Mouse (Mus musculus) MEL (cell line): ENCODE measurements around the gene Pik3c2b. TPM values are rescaled to one million over a fixed set of nuclear protein-coding genes. Genes with fewer than 3 reads are reported as not detected.
A peak's percentile ranks its signal among the peaks of the same experiment; 100 is the strongest.

Experiments
- DNase-seq: peaks from one replicate; pipeline ENCODE4 v3.0.0; 2011; ENCODE audit warnings: low read depth, low spot score
- H3K27ac ChIP-seq: 2 replicates; pipeline ENCODE4 v1.5.1; 2012; ENCODE audit warnings: low read depth, mild to moderate bottlenecking, control low read depth, low read length, moderate library complexity; ENCODE audit not compliant: control insufficient read depth
- H3K27me3 ChIP-seq, 2 experiments: fragments of 150-350 bp in 1 of 2; sonication (generic) in 1 of 2; 2 replicates each; pipeline ENCODE4 v1.6.1; 2012; ENCODE audit warnings: low read length in 2 of 2, mild to moderate bottlenecking in 2 of 2, improper control_type of control experiment in 1 of 2, moderate library complexity in 1 of 2; ENCODE audit not compliant: insufficient read depth in 2 of 2, control insufficient read depth in 1 of 2
- H3K36me3 ChIP-seq, 2 experiments: 2 replicates each; pipeline ENCODE4 v1.6.1; 2012 to 2014; ENCODE audit warnings: low read length in 2 of 2, improper control_type of control experiment in 1 of 2, inconsistent platforms in 1 of 2, mild to moderate bottlenecking in 1 of 2; ENCODE audit not compliant: insufficient read depth in 2 of 2, control insufficient read depth in 1 of 2
- H3K4me1 ChIP-seq, 2 experiments: fragments of 150-350 bp in 1 of 2; sonication (generic) in 1 of 2; 2 replicates each; pipeline ENCODE4 v1.6.1; 2012; ENCODE audit warnings: low read length in 2 of 2, improper control_type of control experiment in 1 of 2, mild to moderate bottlenecking in 1 of 2; ENCODE audit not compliant: insufficient read depth in 2 of 2, control insufficient read depth in 1 of 2
- H3K4me3 ChIP-seq, 2 experiments: fragments of 150-350 bp in 1 of 2; sonication (generic) in 1 of 2; 2 replicates each; pipeline ENCODE4 v1.5.1; 2012; ENCODE audit warnings: low read depth in 2 of 2, low read length in 2 of 2, mild to moderate bottlenecking in 2 of 2, moderate library complexity in 2 of 2, control low read depth in 1 of 2, improper control_type of control experiment in 1 of 2; ENCODE audit not compliant: control insufficient read depth in 1 of 2, insufficient read depth in 1 of 2
- H3K79me2 ChIP-seq: 2 replicates; pipeline ENCODE4 v1.6.1; 2012; ENCODE audit warnings: mild to moderate bottlenecking, low read length, moderate library complexity; ENCODE audit not compliant: control insufficient read depth, poor library complexity, insufficient read depth
- H3K9ac ChIP-seq: 2 replicates; pipeline ENCODE4 v1.6.1; 2012; ENCODE audit warnings: low read depth, mild to moderate bottlenecking, control low read depth, low read length, moderate library complexity; ENCODE audit not compliant: control insufficient read depth, poor library complexity, severe bottlenecking
- H3K9me3 ChIP-seq: fragments of 150-350 bp; sonication (generic); replicated peaks from 2 replicates; pipeline ENCODE4 v1.6.1; 2012; ENCODE audit warnings: mild to moderate bottlenecking, low read length, improper control_type of control experiment, moderate library complexity; ENCODE audit not compliant: insufficient read depth
- CHD1 ChIP-seq: IDR thresholded peaks from 2 replicates; pipeline ENCODE4 v1.6.1; 2012; ENCODE audit warnings: low read depth, mild to moderate bottlenecking, inconsistent platforms, low read length, improper control_type of control experiment
- CHD2 ChIP-seq: IDR thresholded peaks from 2 replicates; pipeline ENCODE4 v1.6.1; 2011; ENCODE audit warnings: low read length, improper control_type of control experiment
- CTCF ChIP-seq, 3 experiments: IDR thresholded peaks in 2 of 3; conservative IDR thresholded peaks in 1 of 3; 2 replicates each; pipeline ENCODE4 v1.5.1; 2011 to 2012; ENCODE audit warnings: low read length in 3 of 3, low read depth in 2 of 3, mild to moderate bottlenecking in 2 of 3, improper control_type of control experiment in 1 of 3, inconsistent platforms in 1 of 3, mixed read lengths in 1 of 3, moderate library complexity in 1 of 3; ENCODE audit not compliant: control insufficient read depth in 1 of 3, insufficient read depth in 1 of 3, poor library complexity in 1 of 3, severe bottlenecking in 1 of 3
- ELF1 ChIP-seq: IDR thresholded peaks from 2 replicates; pipeline ENCODE4 v1.6.1; 2014; ENCODE audit warnings: low read depth, mild to moderate bottlenecking, inconsistent platforms, low read length, improper control_type of control experiment, moderate library complexity
- ETS1 ChIP-seq: IDR thresholded peaks from 2 replicates; pipeline ENCODE4 v1.6.1; 2012; ENCODE audit warnings: low read depth, mild to moderate bottlenecking, inconsistent platforms, low read length, improper control_type of control experiment, moderate library complexity
- GABPA ChIP-seq: IDR thresholded peaks from 2 replicates; pipeline ENCODE4 v1.6.1; 2012; ENCODE audit warnings: low read depth, mild to moderate bottlenecking, inconsistent platforms, low read length, improper control_type of control experiment, moderate library complexity
- GATA1 ChIP-seq: IDR thresholded peaks from 2 replicates; pipeline ENCODE4 v1.6.1; 2011; ENCODE audit warnings: low read depth, low read length, improper control_type of control experiment
- HCFC1 ChIP-seq: IDR thresholded peaks from 2 replicates; pipeline ENCODE4 v1.6.1; 2012; ENCODE audit warnings: low read depth, mild to moderate bottlenecking, inconsistent platforms, low read length, improper control_type of control experiment, moderate library complexity
- JUND ChIP-seq: IDR thresholded peaks from 2 replicates; pipeline ENCODE4 v1.6.1; 2011; ENCODE audit warnings: low read depth, mild to moderate bottlenecking, improper control_type of control experiment, low read length
- MXI1 ChIP-seq: IDR thresholded peaks from 2 replicates; pipeline ENCODE4 v1.6.1; 2011; ENCODE audit warnings: mild to moderate bottlenecking, low read depth, low read length, improper control_type of control experiment
- MYB ChIP-seq: IDR thresholded peaks from 2 replicates; pipeline ENCODE4 v1.6.1; 2011; ENCODE audit warnings: mild to moderate bottlenecking, low read depth, low read length, improper control_type of control experiment
- MYC ChIP-seq: IDR thresholded peaks from 2 replicates; pipeline ENCODE4 v1.6.1; 2011; ENCODE audit warnings: low read depth, mild to moderate bottlenecking, low read length, improper control_type of control experiment, moderate library complexity
- NRF1 ChIP-seq: IDR thresholded peaks from 2 replicates; pipeline ENCODE4 v1.6.1; 2014; ENCODE audit warnings: low read depth, mild to moderate bottlenecking, inconsistent platforms, low read length, improper control_type of control experiment, moderate library complexity; ENCODE audit not compliant: poor library complexity, insufficient read depth, severe bottlenecking
- POLR2A ChIP-seq, 2 experiments: IDR thresholded peaks; 2 replicates each; pipeline ENCODE4 v1.6.1; 2011 to 2012; ENCODE audit warnings: low read length in 2 of 2, mild to moderate bottlenecking in 2 of 2, control low read depth in 1 of 2, improper control_type of control experiment in 1 of 2, low read depth in 1 of 2, moderate library complexity in 1 of 2; ENCODE audit not compliant: control insufficient read depth in 1 of 2, insufficient read depth in 1 of 2, poor library complexity in 1 of 2
- POLR2AphosphoS2 ChIP-seq: IDR thresholded peaks from 2 replicates; pipeline ENCODE4 v1.6.1; 2011; ENCODE audit warnings: low read length, improper control_type of control experiment
- RAD21 ChIP-seq: IDR thresholded peaks from 2 replicates; pipeline ENCODE4 v1.6.1; 2011; ENCODE audit warnings: mild to moderate bottlenecking, low read depth, low read length, improper control_type of control experiment
- SIN3A ChIP-seq: IDR thresholded peaks from 2 replicates; pipeline ENCODE4 v1.6.1; 2012; ENCODE audit warnings: low read length, improper control_type of control experiment, inconsistent platforms
- TBP ChIP-seq: IDR thresholded peaks from 2 replicates; pipeline ENCODE4 v1.8.0; 2011; ENCODE audit warnings: low read depth, low read length, improper control_type of control experiment
- TCF12 ChIP-seq: IDR thresholded peaks from 2 replicates; pipeline ENCODE4 v1.6.1; 2014; ENCODE audit warnings: low read depth, mild to moderate bottlenecking, inconsistent platforms, low read length, improper control_type of control experiment, moderate library complexity
- USF1 ChIP-seq: IDR thresholded peaks from 2 replicates; pipeline ENCODE4 v1.6.1; 2014; ENCODE audit warnings: low read depth, mild to moderate bottlenecking, inconsistent platforms, low read length, improper control_type of control experiment, moderate library complexity
- USF2 ChIP-seq, 2 experiments: IDR thresholded peaks; 2 replicates each; pipeline ENCODE4 v1.6.1; 2011 to 2012; ENCODE audit warnings: improper control_type of control experiment in 2 of 2, low read length in 2 of 2, borderline replicate concordance in 1 of 2, inconsistent platforms in 1 of 2, low read depth in 1 of 2, mild to moderate bottlenecking in 1 of 2; ENCODE audit not compliant: insufficient read depth in 1 of 2
- ZC3H11A ChIP-seq: IDR thresholded peaks from 2 replicates; pipeline ENCODE4 v1.6.1; 2012; ENCODE audit warnings: low read depth, mild to moderate bottlenecking, inconsistent platforms, low read length, improper control_type of control experiment
- ZKSCAN1 ChIP-seq: IDR thresholded peaks from 2 replicates; pipeline ENCODE4 v1.6.1; 2012; ENCODE audit warnings: low read depth, mild to moderate bottlenecking, inconsistent platforms, low read length, improper control_type of control experiment, moderate library complexity
- ZNF384 ChIP-seq: IDR thresholded peaks from 2 replicates; pipeline ENCODE4 v1.6.1; 2012; ENCODE audit warnings: low read depth, mild to moderate bottlenecking, inconsistent platforms, low read length, improper control_type of control experiment
- polyA plus RNA-seq, 2 experiments: library from polyadenylated mRNA; stranded (reverse) in 1 of 2; unstranded in 1 of 2; fragments of >175 nt in 1 of 2; fragments of >200 nt in 1 of 2; gene quantifications; 2 replicates each; pipeline versions ENCODE4 v1.2.1 to v1.2.4; 2012; ENCODE audit warnings: low replicate concordance in 2 of 2, low read depth in 1 of 2; ENCODE audit not compliant: insufficient read length in 2 of 2, insufficient read depth in 1 of 2, missing spikeins in 1 of 2
- total RNA-seq: library from RNA; depleted of rRNA; stranded (reverse); fragments of 300-350 nt; gene quantifications from 2 replicates; pipeline ENCODE4 v1.2.3, GENCODE M21; 2012

Gene Pik3c2b
- total and polyA plus RNA-seq, 3 experiments: 2.9 to 3.2 TPM; not detected in 1

DNA sequence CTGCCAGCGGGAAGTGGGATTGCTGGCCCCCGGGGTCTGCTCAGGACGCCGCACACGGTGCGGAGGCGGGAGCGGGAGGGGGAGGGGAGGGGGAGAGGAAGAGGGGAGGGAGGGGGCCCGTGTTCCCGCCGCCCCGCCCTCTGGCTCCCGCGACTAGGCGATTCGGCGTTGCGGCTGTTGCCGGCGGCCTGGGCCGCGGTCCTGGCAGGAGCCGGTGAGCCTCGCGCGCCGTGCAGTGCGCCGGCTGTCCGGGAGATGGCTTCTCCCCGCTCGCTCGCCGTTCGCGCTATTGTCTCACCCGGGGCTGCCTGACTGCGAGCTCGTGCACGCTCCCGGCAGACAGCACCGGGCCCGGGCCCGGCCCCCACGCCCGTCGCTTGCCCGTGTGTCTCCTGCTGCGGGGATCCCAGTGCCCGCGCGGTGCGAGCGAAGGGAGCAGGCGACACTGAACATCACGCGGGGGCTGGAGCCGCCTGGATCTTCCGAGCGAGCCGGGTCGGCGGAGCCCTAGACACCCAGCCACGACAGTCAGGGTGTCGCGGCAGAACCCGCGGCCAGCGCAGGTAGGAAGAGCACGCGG is 484 bp downstream of the Pik3c2b start (continued):
- TF ChIP-seq NRF1: no peak
- no peak for TF ChIP-seq ZNF384
- TF ChIP-seq USF1: no peak
- no peak; the same call in 1 of the 2 replicates for TF ChIP-seq SIN3A
- TF ChIP-seq GATA1: no peak
- no peak for TF ChIP-seq MYB
- no peak for TF ChIP-seq GABPA
- no peak for TF ChIP-seq TBP
- no peak for TF ChIP-seq CHD2
- 0 out of 2 replicates have a peak, but pooled peaks have one; percentile 7 for TF ChIP-seq ETS1
- no peak for TF ChIP-seq HCFC1
- peak; percentile 54 for TF ChIP-seq MXI1
- TF ChIP-seq CTCF (IDR thresholded peaks at IDR 0.05 in 2 of 3, conservative IDR thresholded peaks at IDR 0.05 in 1 of 3; ENCODE audit: control insufficient read depth in 1 of 3, insufficient read depth in 1 of 3, low read depth in 2 of 3, low read length in 3 of 3, poor library complexity in 1 of 3, severe bottlenecking in 1 of 3): peak in 1 of 3 experiments; percentile 2; a peak in 1 of 6 replicates
- TF ChIP-seq, all 39 proteins: peak for 7

DNA sequence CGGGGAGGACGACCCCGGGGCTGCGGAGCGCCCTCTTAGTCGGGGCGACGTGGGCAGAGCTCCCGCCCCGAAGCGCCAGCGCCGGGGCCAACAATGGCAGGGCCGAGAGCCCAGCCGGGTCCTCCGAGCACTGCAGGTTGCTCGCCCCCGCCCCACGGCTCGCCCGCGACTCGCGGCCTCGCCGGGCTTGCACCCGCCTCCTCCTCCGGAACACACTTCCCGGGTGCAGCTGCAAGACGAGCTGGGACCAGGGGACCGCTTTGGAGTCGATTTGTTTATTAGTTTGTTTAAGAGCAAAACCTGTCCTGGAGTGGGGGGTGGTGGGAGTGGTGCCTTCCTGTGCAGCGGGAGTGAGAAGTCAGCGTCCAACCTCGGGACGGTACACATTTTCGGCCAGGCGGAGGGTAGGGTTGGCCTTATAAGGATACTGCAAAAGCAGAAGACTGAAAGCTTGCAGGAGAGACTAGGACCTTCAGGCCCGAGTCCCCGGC is 1.0 kb downstream of the Pik3c2b start:
- peaks cover 0 to 9% of the 10 kb centered on the region in 2 experiments; a peak in 2 of 4 replicates for H3K36me3 ChIP-seq
- peak; percentile 66 for DNase-seq

DNA sequence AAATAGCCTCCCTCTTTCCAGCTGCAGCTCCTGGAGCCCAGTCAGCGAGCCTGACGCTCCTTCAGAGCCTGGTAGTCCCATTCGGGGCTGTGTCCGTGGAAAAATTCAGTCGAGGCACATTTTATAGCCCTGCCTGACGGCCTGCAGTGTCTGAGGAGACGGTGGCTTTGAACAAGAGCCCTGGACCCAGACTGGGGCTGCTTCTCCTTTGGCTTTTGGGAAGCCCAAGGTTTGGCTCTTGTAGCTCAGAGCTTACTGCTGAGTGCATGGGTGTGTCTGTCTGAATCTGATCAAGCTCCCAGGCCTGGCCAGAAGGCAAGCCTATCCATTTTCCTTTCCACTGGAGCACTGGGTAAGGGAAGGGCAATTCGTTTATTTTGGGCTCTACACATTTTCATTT is 2.1 kb downstream of the Pik3c2b start:
- TF ChIP-seq ELF1 (no peak), ZKSCAN1 (no peak), POLR2AphosphoS2 (no peak), CHD2 (no peak), TCF12 (no peak), MYC (no peak), USF1 (no peak), ZC3H11A (no peak), MXI1 (no peak), POLR2A (IDR thresholded peaks at IDR 0.05; ENCODE audit: control insufficient read depth in 1 of 2, insufficient read depth in 1 of 2, low read depth in 1 of 2, low read length in 2 of 2, poor library complexity in 1 of 2) (no peak), CHD1 (no peak), RAD21 (no peak)
- Histone ChIP-seq H3K9ac (peak overlapping the region; percentile 41), H3K27me3 (no peaks in the 10 kb centered on the region), H3K36me3 (peaks cover 0 to 9% of the 10 kb centered on the region in 2 experiments; a peak in 2 of 4 replicates), H3K4me1 (peaks cover 0 to 11% of the 10 kb centered on the region in 2 experiments; a peak in 3 of 4 replicates), H3K9me3 (no peaks in the 10 kb centered on the region), H3K79me2 (peaks cover 4% of the 10 kb centered on the region), H3K4me3 (no peak overlapping the region), H3K27ac (no peak overlapping the region)
- peak; percentile 49 for DNase-seq

More for the DNA sequence above, 1.0 kb downstream of the Pik3c2b start:
- H3K4me3 ChIP-seq: peak overlapping the region; percentile 88 to 95
- peak overlapping the region; percentile 88 for H3K9ac ChIP-seq
- H3K4me1 ChIP-seq: peaks cover 0 to 11% of the 10 kb centered on the region in 2 experiments; a peak in 3 of 4 replicates
- H3K9me3 ChIP-seq: no peaks in the 10 kb centered on the region
- no peak overlapping the region; the same call in 1 of the 2 replicates for H3K27ac ChIP-seq
- no peak for TF ChIP-seq GABPA
- no peak for TF ChIP-seq CHD1
- no peak for TF ChIP-seq USF2 (IDR thresholded peaks at IDR 0.05; ENCODE audit: borderline replicate concordance in 1 of 2, insufficient read depth in 1 of 2, low read depth in 1 of 2, low read length in 2 of 2)
- TF ChIP-seq ZC3H11A: no peak
- no peak for TF ChIP-seq GATA1
- no peak for TF ChIP-seq JUND
- TF ChIP-seq CTCF (IDR thresholded peaks at IDR 0.05 in 2 of 3, conservative IDR thresholded peaks at IDR 0.05 in 1 of 3; ENCODE audit: control insufficient read depth in 1 of 3, insufficient read depth in 1 of 3, low read depth in 2 of 3, low read length in 3 of 3, poor library complexity in 1 of 3, severe bottlenecking in 1 of 3): no peak
- no peaks in the 10 kb centered on the region for H3K27me3 ChIP-seq
- peaks cover 4% of the 10 kb centered on the region for H3K79me2 ChIP-seq
